Mouse (Mus musculus): Measurements from ENCODE around the gene Slc24a5.
"Not testable (repeated sequence)": the region's sequence is repeated elsewhere in the genome, so short reads cannot be mapped to it uniquely, and the experiment has no call there.

DNA sequence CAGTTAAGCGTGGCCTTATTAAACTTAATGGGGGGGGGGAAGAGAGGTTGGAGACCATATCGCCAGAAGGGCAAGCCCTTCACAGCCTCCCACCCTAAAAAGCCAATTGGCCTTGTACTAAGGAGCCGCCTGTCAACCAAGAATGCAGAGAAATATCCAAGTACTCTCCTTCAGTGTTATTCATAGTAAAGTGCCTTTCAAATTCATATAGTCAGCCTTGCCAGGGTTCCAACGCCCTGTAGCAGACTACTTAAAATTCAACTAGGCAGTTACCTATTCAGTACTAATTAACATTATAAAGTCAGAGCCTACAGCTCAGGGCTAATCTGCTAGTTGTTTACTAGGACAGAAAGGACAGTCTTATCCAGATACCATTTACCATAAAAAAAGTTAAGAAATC, 38.6 kb downstream of the Slc24a5 start:
- not testable (repeated sequence) for TF ChIP-seq CTCF, EP300 (IDR thresholded peaks at IDR 0.05; ENCODE audit: low read depth)

Measured in heart, postnatal 0 days (tissue).